Mouse (Mus musculus): Measurements from ENCODE around the gene Cep57l1. TPM values are rescaled to one million over a fixed set of nuclear protein-coding genes. Genes with fewer than 3 reads are reported as not detected.

The Cep57l1 gene
- total and polyA plus RNA-seq, 3 experiments, result 16.7 to 19.2 TPM; not detected in 1

DNA sequence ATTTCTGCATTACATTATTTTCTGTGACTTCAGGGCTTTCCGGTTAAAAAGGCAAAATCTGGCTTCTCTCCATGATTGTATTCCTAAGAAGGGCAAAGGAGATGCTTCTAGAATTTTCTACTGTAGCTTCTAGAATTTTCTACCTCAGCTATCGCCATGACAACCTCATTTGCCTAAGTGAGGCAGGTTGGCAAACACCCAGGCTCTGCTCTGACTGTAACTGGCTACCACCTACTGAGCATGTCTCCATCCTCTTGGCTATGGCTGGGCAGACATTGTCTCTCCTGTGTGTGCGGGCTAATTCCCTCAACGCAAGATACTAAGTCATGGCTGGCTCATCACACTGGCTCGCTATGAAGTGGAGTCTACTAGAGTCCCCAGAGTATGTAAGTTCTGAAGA lies 63.1 kb downstream of the Cep57l1 start:
- H3K9ac ChIP-seq (ENCODE audit: control insufficient read depth, low read depth, low read length, poor library complexity, severe bottlenecking), result no peak overlapping the region
- no peaks in the 10 kb centered on the region for H3K27me3 ChIP-seq (ENCODE audit: control insufficient read depth in 1 of 2, insufficient read depth in 2 of 2, low read length in 2 of 2)
- H3K79me2 ChIP-seq (ENCODE audit: control insufficient read depth, insufficient read depth, low read length, poor library complexity), result no peaks in the 10 kb centered on the region
- no peak for DNase-seq (ENCODE audit: low read depth, low spot score)
- H3K9me3 ChIP-seq (replicated peaks; ENCODE audit: insufficient read depth, low read length), result no peaks in the 10 kb centered on the region
- no peak overlapping the region for H3K27ac ChIP-seq (ENCODE audit: control insufficient read depth, low read depth, low read length)
- peaks cover 0 to 2% of the 10 kb centered on the region in 2 experiments; a peak in 1 of 4 replicates for H3K36me3 ChIP-seq (ENCODE audit: control insufficient read depth in 1 of 2, insufficient read depth in 2 of 2, low read length in 2 of 2)
- no peak for TF ChIP-seq MAX (IDR thresholded peaks at IDR 0.05; ENCODE audit: low read length)
- TF ChIP-seq GATA1 (IDR thresholded peaks at IDR 0.05; ENCODE audit: low read depth, low read length), result no peak
- no peak for TF ChIP-seq GABPA (IDR thresholded peaks at IDR 0.05; ENCODE audit: low read depth, low read length)
- no peak for TF ChIP-seq ZNF384 (IDR thresholded peaks at IDR 0.05; ENCODE audit: low read depth, low read length)
- TF ChIP-seq SIN3A (IDR thresholded peaks at IDR 0.05; ENCODE audit: low read length), result no peak
- no peak for TF ChIP-seq TBP (IDR thresholded peaks at IDR 0.05; ENCODE audit: low read depth, low read length)
- no peak for TF ChIP-seq EP300 (IDR thresholded peaks at IDR 0.05; ENCODE audit: low read depth in 1 of 2, low read length in 2 of 2)
- TF ChIP-seq JUND (IDR thresholded peaks at IDR 0.05; ENCODE audit: low read depth, low read length), result no peak
- TF ChIP-seq CHD2 (IDR thresholded peaks at IDR 0.05; ENCODE audit: low read length), result no peak
- no peak for TF ChIP-seq MYC (IDR thresholded peaks at IDR 0.05; ENCODE audit: low read depth, low read length)
- no peak for TF ChIP-seq ZMIZ1 (IDR thresholded peaks at IDR 0.05; ENCODE audit: low read depth, low read length)
- no peak for TF ChIP-seq CTCF (IDR thresholded peaks at IDR 0.05 in 2 of 3, conservative IDR thresholded peaks at IDR 0.05 in 1 of 3; ENCODE audit: control insufficient read depth in 1 of 3, insufficient read depth in 1 of 3, low read depth in 2 of 3, low read length in 3 of 3, poor library complexity in 1 of 3, severe bottlenecking in 1 of 3)
- TF ChIP-seq BHLHE40 (IDR thresholded peaks at IDR 0.05; ENCODE audit: borderline replicate concordance, low read depth, low read length), result no peak
- TF ChIP-seq RCOR1 (IDR thresholded peaks at IDR 0.05; ENCODE audit: low read depth, low read length), result no peak
- TF ChIP-seq MXI1 (IDR thresholded peaks at IDR 0.05; ENCODE audit: low read depth, low read length), result no peak
- no peak for TF ChIP-seq E2F4 (IDR thresholded peaks at IDR 0.05; ENCODE audit: borderline replicate concordance, low read depth, low read length)
- TF ChIP-seq MYB (IDR thresholded peaks at IDR 0.05; ENCODE audit: low read depth, low read length), result no peak
- no peak overlapping the region for H3K4me3 ChIP-seq (ENCODE audit: control insufficient read depth in 1 of 2, insufficient read depth in 1 of 2, low read depth in 2 of 2, low read length in 2 of 2)
- no peaks in the 10 kb centered on the region for H3K4me1 ChIP-seq (ENCODE audit: control insufficient read depth in 1 of 2, insufficient read depth in 2 of 2, low read length in 2 of 2)

DNA sequence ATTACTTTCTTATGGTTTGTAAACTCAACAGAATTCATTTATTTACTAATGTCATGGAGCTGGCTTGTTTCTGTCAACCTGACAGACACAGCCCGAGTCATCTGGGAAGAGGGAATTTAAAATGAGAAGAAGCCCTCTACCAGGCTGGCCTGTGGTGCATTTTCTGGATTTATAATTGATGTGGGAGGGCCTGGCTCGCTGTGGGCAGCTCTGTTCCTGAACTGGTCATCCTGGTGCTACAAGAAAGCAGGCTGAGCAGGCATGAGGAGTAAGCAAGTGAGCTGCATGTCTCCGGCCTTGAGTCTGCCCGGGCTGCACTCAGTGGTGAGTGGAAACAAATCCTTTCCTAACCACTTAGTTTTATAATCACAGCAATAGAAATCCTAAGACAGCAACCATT lies 65.7 kb downstream of the Cep57l1 start:
- DNase-seq (ENCODE audit: low read depth, low spot score), result no peak
- Histone ChIP-seq H3K4me3 (ENCODE audit: control insufficient read depth in 1 of 2, insufficient read depth in 1 of 2, low read depth in 2 of 2, low read length in 2 of 2) (no peak overlapping the region), H3K27me3 (ENCODE audit: control insufficient read depth in 1 of 2, insufficient read depth in 2 of 2, low read length in 2 of 2) (no peaks in the 10 kb centered on the region), H3K9ac (ENCODE audit: control insufficient read depth, low read depth, low read length, poor library complexity, severe bottlenecking) (no peak overlapping the region), H3K27ac (ENCODE audit: control insufficient read depth, low read depth, low read length) (no peak overlapping the region), H3K9me3 (replicated peaks; ENCODE audit: insufficient read depth, low read length) (no peaks in the 10 kb centered on the region), H3K79me2 (ENCODE audit: control insufficient read depth, insufficient read depth, low read length, poor library complexity) (no peaks in the 10 kb centered on the region), H3K4me1 (ENCODE audit: control insufficient read depth in 1 of 2, insufficient read depth in 2 of 2, low read length in 2 of 2) (peaks cover 0 to 5% of the 10 kb centered on the region in 2 experiments; a peak in 2 of 4 replicates), H3K36me3 (ENCODE audit: control insufficient read depth in 1 of 2, insufficient read depth in 2 of 2, low read length in 2 of 2) (peaks cover 0 to 2% of the 10 kb centered on the region in 2 experiments)
- no peak for TF ChIP-seq MAZ (IDR thresholded peaks at IDR 0.05; ENCODE audit: low read depth, low read length)
